Mouse (Mus musculus) midbrain, embryonic 11.5 days (tissue): ENCODE results near the gene Hist1h3b. TPM values are rescaled to one million over a fixed set of nuclear protein-coding genes. Genes with fewer than 3 reads are reported as not detected.
"Not testable (repeated sequence)": the region's sequence is repeated elsewhere in the genome, so short reads cannot be mapped to it uniquely, and the experiment has no call there.

Experiments used
- ATAC-seq: fragments of 200-750 bp; cut with Nextera tagmentation; 2 replicates; pipeline ENCODE4 v1.8.0; 2017; ENCODE audit warnings: moderate TSS enrichment, moderate library complexity; ENCODE audit not compliant: low FRiP score
- DNase-seq: peaks from one replicate; pipeline ENCODE4 v3.0.0; 2015; ENCODE audit warnings: low spot score; ENCODE audit errors: missing footprints
- H3K27ac ChIP-seq: fragments of 300-500 bp; sonication (generic); 2 replicates; pipeline ENCODE4 v1.5.1; 2014; ENCODE audit warnings: low read depth, low read length
- H3K27me3 ChIP-seq: fragments of 300-500 bp; sonication (generic); 2 replicates; pipeline ENCODE4 v1.6.1; 2014; ENCODE audit warnings: mild to moderate bottlenecking, low read length, moderate library complexity, mixed read lengths; ENCODE audit not compliant: control insufficient read depth, insufficient read depth
- H3K36me3 ChIP-seq: fragments of 300-500 bp; sonication (generic); 2 replicates; pipeline ENCODE4 v1.6.1; 2014; ENCODE audit warnings: mild to moderate bottlenecking, low read length, moderate library complexity, mixed read lengths; ENCODE audit not compliant: control insufficient read depth, insufficient read depth
- H3K4me1 ChIP-seq: fragments of 300-500 bp; sonication (generic); 2 replicates; pipeline ENCODE4 v1.6.1; 2014; ENCODE audit warnings: low read length; ENCODE audit not compliant: control insufficient read depth, insufficient read depth
- H3K4me2 ChIP-seq: fragments of 300-500 bp; sonication (generic); 2 replicates; pipeline ENCODE4 v1.6.1; 2014; ENCODE audit warnings: mild to moderate bottlenecking, moderate library complexity
- H3K4me3 ChIP-seq: fragments of 300-500 bp; sonication (generic); 2 replicates; pipeline ENCODE4 v1.5.1; 2014; ENCODE audit warnings: low read depth, low read length
- H3K9ac ChIP-seq: fragments of 300-500 bp; sonication (generic); 2 replicates; pipeline ENCODE4 v1.6.1; 2014; ENCODE audit warnings: low read length
- H3K9me3 ChIP-seq: fragments of 300-500 bp; sonication (generic); 2 replicates; pipeline ENCODE4 v1.6.1; 2016; ENCODE audit warnings: low read length; ENCODE audit not compliant: control insufficient read depth
- WGBS: fragments of 180-500 bp; shearing (Covaris S2); extraction: QIAGEN DNeasy Blood & Tissue Kit; methylation state at CpG from one replicate; pipeline ENCODE4 v1.1.7; 2014; 5-methylcytosine and 5-hydroxymethylcytosine counted together
- polyA plus RNA-seq: library from polyadenylated mRNA; unstranded; fragments of >200 nt; fragmentation: Nextera tagmentation; extraction: Ambion mirVana; gene quantifications from 2 replicates; pipeline ENCODE4 v1.2.1, GENCODE M21; 2014

Gene Hist1h3b
- polyA plus RNA-seq, 1 experiment from 2014 or later: 13.2 TPM

DNA sequence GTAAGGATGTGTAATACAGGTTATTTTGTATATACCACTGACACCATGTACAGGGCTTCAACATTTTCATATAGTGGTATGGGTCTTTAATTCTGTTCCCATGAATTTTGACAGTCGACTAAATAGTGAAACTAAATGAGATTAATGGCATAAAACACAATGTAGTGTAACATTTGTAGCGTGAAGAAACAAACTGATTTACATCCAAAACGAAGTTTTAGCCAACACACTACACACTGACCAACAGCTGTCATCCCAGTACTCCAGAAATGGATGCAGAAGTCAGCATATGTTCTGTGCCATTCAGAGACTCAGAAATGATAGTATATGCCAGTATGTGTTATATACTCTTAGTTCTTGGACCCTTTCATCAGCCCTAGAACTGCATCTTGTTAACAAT, 5.9 kb downstream of the Hist1h3b start:
- DNase-seq: peak; percentile 87
- no peak for ATAC-seq
- H3K4me1 ChIP-seq: peaks cover 18% of the 10 kb centered on the region
- H3K9ac ChIP-seq: no peak overlapping the region
- no peaks in the 10 kb centered on the region for H3K36me3 ChIP-seq
- H3K9me3 ChIP-seq: no peaks in the 10 kb centered on the region
- H3K4me3 ChIP-seq: no peak overlapping the region
- no peaks in the 10 kb centered on the region for H3K27me3 ChIP-seq
- no peak overlapping the region for H3K27ac ChIP-seq
- H3K4me2 ChIP-seq: peak overlapping the region; percentile 45; the same call in 1 of the 2 replicates
- WGBS: 52% methylated on average over 3 of the region's 3 CpGs

DNA sequence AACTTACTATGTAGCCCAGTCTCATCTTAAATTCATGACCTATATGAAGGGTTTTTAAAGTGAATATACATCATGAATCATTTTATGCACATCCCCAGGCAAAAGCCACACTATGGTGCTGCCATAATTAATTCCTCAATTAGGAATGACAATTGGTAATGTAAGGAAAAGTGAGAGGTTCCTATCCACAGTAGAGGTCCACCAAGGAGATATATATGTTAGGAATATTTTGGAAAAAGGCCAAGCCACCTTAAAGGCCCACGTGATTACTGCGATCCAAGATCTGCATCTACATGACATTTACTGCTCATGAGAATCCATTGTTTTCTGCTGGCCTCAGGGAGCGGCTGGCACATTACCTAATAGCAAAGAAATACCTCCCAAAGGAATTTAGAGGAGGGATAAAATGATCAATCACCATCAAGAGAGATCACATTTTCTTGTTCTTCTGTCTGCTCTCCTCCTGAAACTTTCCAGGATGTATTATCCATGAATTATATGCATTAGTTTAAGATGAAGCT, 7.2 kb downstream of the Hist1h3b start:
- Histone ChIP-seq H3K27me3 (no peaks in the 10 kb centered on the region), H3K9ac (no peak overlapping the region), H3K27ac (no peak overlapping the region), H3K4me2 (no peak overlapping the region), H3K9me3 (no peaks in the 10 kb centered on the region), H3K4me1 (peaks cover 24% of the 10 kb centered on the region), H3K4me3 (no peak overlapping the region), H3K36me3 (no peaks in the 10 kb centered on the region)
- 85% methylated on average over 3 of the region's 3 CpGs for WGBS
- peak; percentile 90 for DNase-seq
- no peak for ATAC-seq

DNA sequence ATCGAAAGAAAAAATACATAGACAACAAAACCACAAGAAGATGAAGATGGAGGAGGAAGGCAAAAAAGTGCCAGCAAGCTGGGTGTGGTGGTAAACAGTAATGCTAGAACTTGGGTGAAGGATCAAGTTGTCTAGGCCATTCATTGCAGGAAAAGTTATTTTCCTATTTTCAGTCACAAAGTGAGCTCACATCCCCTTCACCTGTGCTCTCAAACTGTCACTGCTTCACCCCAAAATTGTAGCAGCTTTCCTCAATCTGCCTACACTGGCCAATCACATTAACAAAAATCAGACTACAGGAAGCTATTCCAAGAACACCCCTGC, 7.8 kb downstream of the Hist1h3b start:
- Histone ChIP-seq H3K4me2 (peak overlapping the region; percentile 82), H3K36me3 (no peaks in the 10 kb centered on the region), H3K27me3 (no peaks in the 10 kb centered on the region), H3K4me3 (peak overlapping the region; percentile 37; the same call in 1 of the 2 replicates), H3K9me3 (no peaks in the 10 kb centered on the region), H3K4me1 (peaks cover 26% of the 10 kb centered on the region), H3K27ac (no peak overlapping the region; the same call in 1 of the 2 replicates), H3K9ac (peak overlapping the region; percentile 73; the same call in 1 of the 2 replicates)
- DNase-seq (no peak), ATAC-seq (no peak)
- 79% methylated on average over 1 of the region's 1 CpGs for WGBS

DNA sequence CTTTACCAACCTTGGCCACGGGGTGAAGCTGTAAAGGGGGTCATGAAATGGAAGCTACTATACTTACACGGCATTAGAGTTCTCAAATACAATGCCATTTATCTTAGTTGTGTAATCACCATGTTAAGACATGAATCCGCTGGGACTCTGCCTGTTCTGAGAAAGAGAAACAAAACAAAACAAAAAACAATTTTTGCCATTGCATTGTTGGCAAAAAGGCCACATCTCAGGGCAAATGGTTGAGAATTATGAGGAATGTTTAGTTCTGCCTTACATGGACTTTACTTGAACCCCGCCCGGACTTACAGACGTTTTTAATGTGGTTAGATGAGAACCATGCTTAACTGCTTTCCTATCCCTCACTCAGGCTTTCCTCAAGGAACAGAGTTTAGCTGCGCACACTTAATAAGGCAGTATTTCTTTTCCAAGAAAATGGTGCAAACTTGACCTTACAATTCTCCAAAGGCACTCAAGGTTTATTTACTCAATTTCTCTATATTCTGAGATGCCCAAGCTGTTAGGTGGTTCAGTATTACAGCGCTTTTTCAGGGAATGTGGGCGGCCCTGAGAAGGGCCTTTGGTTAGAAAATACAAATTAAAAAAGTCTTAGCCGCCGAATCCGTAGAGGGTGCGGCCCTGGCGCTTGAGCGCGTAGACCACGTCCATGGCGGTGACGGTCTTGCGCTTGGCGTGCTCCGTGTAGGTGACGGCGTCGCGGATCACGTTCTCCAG, 8.3 kb downstream of the Hist1h3b start:
- H3K4me3 ChIP-seq: peak overlapping the region; percentile 37
- H3K27ac ChIP-seq: peak overlapping the region; percentile 83
- H3K4me1 ChIP-seq: peaks cover 26% of the 10 kb centered on the region
- H3K36me3 ChIP-seq: no peaks in the 10 kb centered on the region
- H3K9me3 ChIP-seq: no peaks in the 10 kb centered on the region
- no peaks in the 10 kb centered on the region for H3K27me3 ChIP-seq
- 3% methylated on average over 20 of the region's 27 CpGs for WGBS
- DNase-seq (peak; percentile 94), ATAC-seq (no peak; the same call in 1 of the 2 replicates)
- H3K9ac ChIP-seq: peak overlapping the region; percentile 73
- H3K4me2 ChIP-seq: peak overlapping the region; percentile 82

DNA sequence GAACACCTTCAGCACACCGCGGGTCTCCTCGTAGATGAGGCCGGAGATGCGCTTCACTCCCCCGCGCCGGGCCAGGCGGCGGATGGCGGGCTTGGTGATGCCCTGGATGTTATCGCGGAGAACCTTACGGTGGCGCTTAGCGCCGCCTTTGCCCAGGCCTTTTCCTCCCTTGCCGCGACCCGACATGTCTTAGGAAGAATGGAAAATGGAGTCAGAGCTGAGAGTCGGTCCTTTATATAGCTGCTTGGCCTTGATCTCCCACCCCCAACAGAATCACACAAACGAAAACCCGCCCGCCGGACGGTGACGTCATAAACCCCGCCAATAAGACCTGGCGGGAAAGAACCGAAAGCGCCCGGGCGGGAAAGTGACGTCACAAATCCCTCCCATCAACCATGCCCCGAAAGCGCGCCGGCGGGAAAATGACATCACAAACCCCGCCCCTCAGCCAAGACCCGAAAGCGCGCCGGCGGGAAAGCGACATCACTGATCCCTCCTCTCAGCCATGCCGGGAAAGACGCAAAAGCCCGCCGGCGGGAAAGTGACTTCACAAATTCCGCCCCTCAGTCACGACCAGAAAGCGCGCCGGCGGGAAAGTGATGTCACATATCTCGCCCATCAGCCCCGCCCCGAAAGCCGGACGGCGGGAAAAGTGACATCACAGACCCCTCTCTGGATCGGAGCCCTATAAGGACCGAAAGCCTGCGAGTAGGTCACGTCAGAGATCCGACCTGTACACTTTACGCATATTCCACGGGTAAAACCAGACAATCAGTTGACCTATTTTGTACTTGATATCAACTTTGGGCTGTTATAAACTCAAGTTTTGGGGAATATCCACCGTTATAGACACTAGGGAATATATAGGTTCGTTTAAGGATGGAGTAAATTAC, 9.2 kb downstream of the Hist1h3b start, which contains the start of gene Hist1h4a:
Gene Hist1h4a, minus strand, starts transcription at position 259 of the 893 bp plus-strand sequence.
- peak; percentile 81 for ATAC-seq
- H3K4me3 ChIP-seq: peak within 1 kb of the TSS; percentile 37
- peak; percentile 100 for DNase-seq
- WGBS: under 1% methylated on average over 61 of the region's 72 CpGs
- H3K27ac ChIP-seq: peak within 1 kb of the TSS; percentile 83
- peak within 1 kb of the TSS; percentile 73 for H3K9ac ChIP-seq
- H3K9me3 ChIP-seq: no peaks in the 10 kb centered on the region
- no peaks in the 10 kb centered on the region for H3K27me3 ChIP-seq
- no peaks in the 10 kb centered on the region for H3K36me3 ChIP-seq
- peaks cover 26% of the 10 kb centered on the region for H3K4me1 ChIP-seq
- H3K4me2 ChIP-seq: peak within 1 kb of the TSS; percentile 82

DNA sequence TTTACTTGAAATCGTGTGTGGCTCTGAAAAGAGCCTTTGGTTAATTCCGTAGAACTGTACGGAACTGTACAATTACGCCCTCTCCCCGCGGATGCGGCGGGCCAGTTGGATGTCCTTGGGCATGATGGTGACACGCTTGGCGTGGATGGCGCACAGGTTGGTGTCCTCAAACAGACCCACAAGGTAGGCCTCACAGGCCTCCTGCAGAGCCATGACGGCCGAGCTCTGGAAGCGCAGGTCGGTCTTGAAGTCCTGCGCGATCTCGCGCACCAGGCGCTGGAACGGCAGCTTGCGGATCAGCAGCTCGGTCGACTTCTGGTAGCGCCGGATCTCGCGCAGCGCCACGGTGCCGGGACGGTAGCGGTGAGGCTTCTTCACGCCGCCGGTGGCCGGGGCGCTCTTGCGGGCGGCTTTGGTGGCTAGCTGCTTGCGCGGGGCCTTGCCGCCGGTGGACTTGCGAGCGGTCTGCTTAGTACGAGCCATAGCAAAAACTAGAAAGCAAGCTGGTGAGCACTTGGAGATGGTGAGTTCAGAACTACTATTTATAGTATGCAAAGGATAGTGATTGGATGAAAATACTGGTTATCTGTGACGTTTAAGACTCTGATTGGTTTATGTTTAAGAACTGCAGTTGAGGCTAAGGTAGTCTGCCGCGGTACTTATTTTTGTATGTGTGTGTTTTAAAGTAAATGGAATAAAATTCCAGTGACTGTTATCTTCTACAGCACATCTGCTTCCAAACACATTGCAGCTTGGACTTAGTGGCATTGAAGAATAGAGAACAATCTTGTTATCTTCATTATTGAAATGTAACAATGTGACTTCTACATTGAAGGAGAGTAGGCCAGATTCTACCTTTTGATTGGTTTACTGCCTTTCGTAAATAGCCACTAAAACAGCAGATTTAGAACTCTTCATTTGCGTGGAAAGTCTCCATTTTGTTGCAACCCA, 10.1 kb downstream of the Hist1h3b start, which contains the start of gene Hist1h3a:
Gene Hist1h3a, minus strand, starts transcription at position 516 of the 951 bp plus-strand sequence.
- peak; percentile 97 for DNase-seq
- peak; percentile 65 for ATAC-seq
- Histone ChIP-seq H3K4me3 (peak within 1 kb of the TSS; percentile 52), H3K4me1 (peaks cover 26% of the 10 kb centered on the region), H3K9ac (peak within 1 kb of the TSS; percentile 61), H3K4me2 (peak within 1 kb of the TSS; percentile 82), H3K27ac (peak within 1 kb of the TSS; percentile 83)
- WGBS: under 1% methylated on average over 27 of the region's 52 CpGs
- not testable (repeated sequence) for H3K9me3 ChIP-seq, H3K36me3 ChIP-seq, H3K27me3 ChIP-seq

DNA sequence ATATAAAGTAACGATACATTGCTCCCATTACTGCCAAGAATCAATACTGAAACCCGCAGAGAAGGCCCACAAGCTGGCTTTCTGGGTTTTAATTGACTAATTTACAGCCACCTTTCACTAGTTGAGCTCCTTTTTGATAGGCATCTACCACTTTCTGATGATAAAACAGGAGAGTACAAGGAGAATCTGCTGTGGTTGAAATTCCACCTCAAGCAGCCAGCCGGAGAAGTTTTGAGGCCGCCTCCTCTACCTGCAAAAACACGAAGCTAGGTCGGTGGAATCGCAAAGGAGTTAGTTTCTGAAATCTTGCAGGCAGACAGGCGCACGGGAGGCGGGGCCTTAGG, 11.1 kb downstream of the Hist1h3b start:
- H3K4me1 ChIP-seq: peaks cover 23% of the 10 kb centered on the region
- H3K36me3 ChIP-seq: no peaks in the 10 kb centered on the region
- H3K27ac ChIP-seq: peak overlapping the region; percentile 83
- DNase-seq (no peak), ATAC-seq (no peak)
- H3K27me3 ChIP-seq: no peaks in the 10 kb centered on the region
- H3K4me2 ChIP-seq: peak overlapping the region; percentile 82
- 2% methylated on average over 10 of the region's 10 CpGs for WGBS
- H3K9ac ChIP-seq: peak overlapping the region; percentile 56
- no peaks in the 10 kb centered on the region for H3K9me3 ChIP-seq
- peak overlapping the region; percentile 52 for H3K4me3 ChIP-seq

DNA sequence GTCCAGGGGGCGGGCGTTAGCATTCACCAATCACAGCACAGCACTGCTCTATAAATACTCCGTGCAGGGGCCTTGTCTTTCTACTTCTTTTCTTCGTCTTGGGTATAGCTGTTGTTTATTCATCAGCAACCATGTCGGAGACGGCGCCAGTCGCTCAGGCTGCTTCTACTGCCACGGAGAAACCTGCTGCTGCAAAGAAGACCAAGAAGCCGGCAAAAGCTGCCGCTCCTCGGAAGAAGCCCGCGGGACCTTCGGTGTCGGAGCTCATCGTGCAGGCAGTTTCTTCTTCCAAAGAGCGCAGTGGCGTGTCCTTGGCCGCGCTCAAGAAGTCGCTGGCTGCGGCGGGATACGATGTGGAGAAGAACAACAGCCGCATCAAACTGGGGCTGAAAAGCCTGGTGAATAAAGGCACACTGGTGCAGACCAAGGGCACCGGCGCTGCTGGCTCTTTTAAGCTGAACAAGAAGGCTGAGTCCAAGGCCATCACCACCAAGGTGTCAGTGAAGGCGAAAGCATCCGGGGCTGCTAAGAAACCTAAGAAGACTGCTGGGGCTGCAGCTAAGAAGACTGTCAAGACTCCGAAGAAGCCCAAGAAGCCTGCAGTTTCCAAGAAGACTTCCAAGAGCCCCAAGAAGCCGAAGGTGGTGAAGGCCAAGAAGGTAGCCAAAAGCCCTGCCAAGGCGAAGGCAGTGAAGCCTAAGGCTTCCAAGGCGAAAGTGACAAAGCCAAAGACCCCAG, 11.7 kb downstream of the Hist1h3b start, which contains the start of gene Hist1h1a:
Gene Hist1h1a, plus strand, starts transcription at position 81 of the 738 bp plus-strand sequence.
- peaks cover 23% of the 10 kb centered on the region for H3K4me1 ChIP-seq
- ATAC-seq (peak; percentile 69), DNase-seq (peak; percentile 98)
- no peaks in the 10 kb centered on the region for H3K36me3 ChIP-seq
- peak within 1 kb of the TSS; percentile 77 for H3K9ac ChIP-seq
- H3K27me3 ChIP-seq: no peaks in the 10 kb centered on the region
- H3K27ac ChIP-seq: peak within 1 kb of the TSS; percentile 83
- peak within 1 kb of the TSS; percentile 82 for H3K4me2 ChIP-seq
- no peaks in the 10 kb centered on the region for H3K9me3 ChIP-seq
- WGBS: 3% methylated on average over 34 of the region's 34 CpGs
- H3K4me3 ChIP-seq: peak within 1 kb of the TSS; percentile 52
